Mouse (Mus musculus): ENCODE results near the gene Midn. TPM values are rescaled to one million over a fixed set of nuclear protein-coding genes. Genes with fewer than 3 reads are reported as not detected.

The Midn gene
- polyA plus RNA-seq, 1 experiment from 2014 or later = 18.3 TPM

Other genes with a start within 250 kb of the Midn start
- gene Med16, start 239.3 kb upstream of the Midn start, polyA plus RNA-seq (2015; fragmentation: Nextera tagmentation; extraction: Ambion mirVana) = 44.0 and 48.4 TPM in 2 replicates
- 5.2 TPM in 1 of 2 replicates, not detected in the other for gene Gm26602, start 237.4 kb upstream of the Midn start, polyA plus RNA-seq (2015; fragmentation: Nextera tagmentation; extraction: Ambion mirVana)
- gene Kiss1r, start 231.3 kb upstream of the Midn start, polyA plus RNA-seq (2015; fragmentation: Nextera tagmentation; extraction: Ambion mirVana) = 1.1 and 1.4 TPM in 2 replicates
- gene R3hdm4, start 227.1 kb upstream of the Midn start, polyA plus RNA-seq (2015; fragmentation: Nextera tagmentation; extraction: Ambion mirVana) = 179 and 181 TPM in 2 replicates
- gene Arid3a, start 221.2 kb upstream of the Midn start, polyA plus RNA-seq (2015; fragmentation: Nextera tagmentation; extraction: Ambion mirVana) = 6.6 and 7.0 TPM in 2 replicates
- gene Wdr18, start 188.1 kb upstream of the Midn start, polyA plus RNA-seq (2015; fragmentation: Nextera tagmentation; extraction: Ambion mirVana) = 84.7 and 90.6 TPM in 2 replicates
- gene Grin3b, start 177.6 kb upstream of the Midn start, polyA plus RNA-seq (2015; fragmentation: Nextera tagmentation; extraction: Ambion mirVana) = 0.63 and 0.77 TPM in 2 replicates
- gene Tmem259, start 163.9 kb upstream of the Midn start, polyA plus RNA-seq (2015; fragmentation: Nextera tagmentation; extraction: Ambion mirVana) = 23.9 and 29.3 TPM in 2 replicates
- 288 and 296 TPM in 2 replicates for gene Cnn2, start 159.7 kb upstream of the Midn start, polyA plus RNA-seq (2015; fragmentation: Nextera tagmentation; extraction: Ambion mirVana)
- gene Abca7, start 151.8 kb upstream of the Midn start, polyA plus RNA-seq (2015; fragmentation: Nextera tagmentation; extraction: Ambion mirVana) = 3.7 and 4.0 TPM in 2 replicates
- gene Arhgap45, start 131.6 kb upstream of the Midn start, polyA plus RNA-seq (2015; fragmentation: Nextera tagmentation; extraction: Ambion mirVana) = 5.1 and 6.2 TPM in 2 replicates
- gene Polr2e, start 108.5 kb upstream of the Midn start, polyA plus RNA-seq (2015; fragmentation: Nextera tagmentation; extraction: Ambion mirVana) = 218 and 221 TPM in 2 replicates
- 503 and 528 TPM in 2 replicates for gene Gpx4, start 101.1 kb upstream of the Midn start, polyA plus RNA-seq (2015; fragmentation: Nextera tagmentation; extraction: Ambion mirVana)
- gene Sbno2, start 42.7 kb upstream of the Midn start, polyA plus RNA-seq (2015; fragmentation: Nextera tagmentation; extraction: Ambion mirVana) = 19.4 and 19.8 TPM in 2 replicates
- 21.3 and 27.3 TPM in 2 replicates for gene Stk11, start 32.5 kb upstream of the Midn start, polyA plus RNA-seq (2015; fragmentation: Nextera tagmentation; extraction: Ambion mirVana)
- 516 and 519 TPM in 2 replicates for gene Atp5d, start 9.6 kb upstream of the Midn start, polyA plus RNA-seq (2015; fragmentation: Nextera tagmentation; extraction: Ambion mirVana)
- gene Cbarp, start 7.4 kb upstream of the Midn start, polyA plus RNA-seq (2015; fragmentation: Nextera tagmentation; extraction: Ambion mirVana) = 9.3 and 10.9 TPM in 2 replicates
- gene Cirbp, start 17.7 kb downstream of the Midn start, polyA plus RNA-seq (2015; fragmentation: Nextera tagmentation; extraction: Ambion mirVana) = 102 and 116 TPM in 2 replicates
- 12.0 and 13.6 TPM in 2 replicates for gene 1600002K03Rik, start 24.7 kb downstream of the Midn start, polyA plus RNA-seq (2015; fragmentation: Nextera tagmentation; extraction: Ambion mirVana)
- 30.9 and 31.8 TPM in 2 replicates for gene Efna2, start 31.2 kb downstream of the Midn start, polyA plus RNA-seq (2015; fragmentation: Nextera tagmentation; extraction: Ambion mirVana)
- gene Mum1, start 78.2 kb downstream of the Midn start, polyA plus RNA-seq (2015; fragmentation: Nextera tagmentation; extraction: Ambion mirVana) = 75.2 and 77.0 TPM in 2 replicates
- 317 and 339 TPM in 2 replicates for gene Ndufs7, start 100.8 kb downstream of the Midn start, polyA plus RNA-seq (2015; fragmentation: Nextera tagmentation; extraction: Ambion mirVana)
- gene Gamt, start 112.7 kb downstream of the Midn start, polyA plus RNA-seq (2015; fragmentation: Nextera tagmentation; extraction: Ambion mirVana) = 72.3 and 88.0 TPM in 2 replicates
- 61.2 and 64.6 TPM in 2 replicates for gene Dazap1, start 113.2 kb downstream of the Midn start, polyA plus RNA-seq (2015; fragmentation: Nextera tagmentation; extraction: Ambion mirVana)
- gene Rps15, start 144.2 kb downstream of the Midn start, polyA plus RNA-seq (2015; fragmentation: Nextera tagmentation; extraction: Ambion mirVana) = 969 and 997 TPM in 2 replicates
- 3.4 and 5.4 TPM in 2 replicates for gene Apc2, start 147.7 kb downstream of the Midn start, polyA plus RNA-seq (2015; fragmentation: Nextera tagmentation; extraction: Ambion mirVana)
- 50.8 and 52.7 TPM in 2 replicates for gene 2310011J03Rik, start 172.3 kb downstream of the Midn start, polyA plus RNA-seq (2015; fragmentation: Nextera tagmentation; extraction: Ambion mirVana)
- gene Pcsk4, start 181.2 kb downstream of the Midn start, polyA plus RNA-seq (2015; fragmentation: Nextera tagmentation; extraction: Ambion mirVana) = 4.2 and 5.2 TPM in 2 replicates
- gene Reep6, start 181.7 kb downstream of the Midn start, polyA plus RNA-seq (2015; fragmentation: Nextera tagmentation; extraction: Ambion mirVana) = 10.7 and 13.7 TPM in 2 replicates
- gene Adamtsl5, start 200.1 kb downstream of the Midn start, polyA plus RNA-seq (2015; fragmentation: Nextera tagmentation; extraction: Ambion mirVana) = 11.5 and 11.6 TPM in 2 replicates
- gene Plk5, start 208.2 kb downstream of the Midn start, polyA plus RNA-seq (2015; fragmentation: Nextera tagmentation; extraction: Ambion mirVana) = 2.0 and 2.2 TPM in 2 replicates
- gene Mex3d, start 239.4 kb downstream of the Midn start, polyA plus RNA-seq (2015; fragmentation: Nextera tagmentation; extraction: Ambion mirVana) = 7.2 and 8.4 TPM in 2 replicates